Mouse (Mus musculus): ENCODE data around the gene Tsen2.
A peak's percentile ranks its signal among the peaks of the same experiment; 100 is the strongest.

Tsen2 gene

GRCm38 (mm10) chr6:115538645-115539429, 5.6 kb upstream of the Tsen2 start:
- peak; percentile 93 for DNase-seq (ENCODE audit: low read depth, low spot score)

DNA sequence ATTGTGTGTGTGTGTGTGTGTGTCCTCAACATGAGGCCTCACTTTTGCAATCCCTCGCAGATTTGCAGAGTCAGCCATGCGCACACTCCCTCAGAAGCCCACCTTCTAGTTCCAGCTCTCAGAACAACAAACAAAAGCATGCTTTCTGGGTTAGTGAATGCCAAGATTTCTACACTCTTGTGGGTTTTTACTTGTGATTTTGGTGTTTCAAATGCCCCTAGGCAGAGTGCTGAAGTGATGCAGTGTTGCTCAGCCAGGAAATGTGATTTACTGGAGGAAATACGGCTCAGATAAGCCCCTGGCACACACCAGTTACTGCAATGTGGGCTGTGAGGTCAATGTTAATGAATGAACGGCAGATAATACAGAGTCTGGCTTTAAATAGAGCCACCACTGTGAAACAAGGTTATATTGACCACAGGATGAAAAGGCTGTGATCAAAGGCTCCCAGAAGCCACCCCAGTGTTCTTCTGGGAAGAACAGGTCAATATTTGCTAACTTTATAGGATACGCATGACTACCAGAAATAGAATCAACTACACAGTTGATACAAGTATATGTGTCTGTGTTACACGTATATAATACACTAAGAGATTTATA, 2.7 kb upstream of the Tsen2 start:
- DNase-seq (ENCODE audit: low read depth, low spot score) = no peak

GRCm38 (mm10) chr6:115542341-115542740, 2.1 kb upstream of the Tsen2 start:
- no peak for DNase-seq (ENCODE audit: low read depth, low spot score)

DNA sequence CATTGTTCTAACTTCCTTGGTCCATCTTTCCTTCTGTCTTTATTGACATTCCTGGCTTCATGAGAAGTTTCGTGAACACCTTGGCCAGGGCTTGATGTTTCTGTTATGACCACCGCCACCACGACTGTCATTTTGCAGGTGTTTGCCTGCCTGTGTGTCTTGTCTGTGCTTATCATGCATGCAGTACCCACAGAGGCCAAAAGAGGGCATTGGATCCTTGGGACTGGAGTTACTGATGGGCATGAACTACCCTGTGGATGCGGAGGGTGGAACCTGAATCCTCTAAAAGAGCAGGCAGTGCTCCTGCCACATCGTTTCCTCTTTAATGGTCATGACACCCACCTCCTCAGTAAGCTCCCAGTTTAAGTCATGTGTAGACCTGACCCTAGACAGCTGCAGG, 1.8 kb downstream of the Tsen2 start:
- peak; percentile 92 for DNase-seq (ENCODE audit: low read depth, low spot score)

DNA sequence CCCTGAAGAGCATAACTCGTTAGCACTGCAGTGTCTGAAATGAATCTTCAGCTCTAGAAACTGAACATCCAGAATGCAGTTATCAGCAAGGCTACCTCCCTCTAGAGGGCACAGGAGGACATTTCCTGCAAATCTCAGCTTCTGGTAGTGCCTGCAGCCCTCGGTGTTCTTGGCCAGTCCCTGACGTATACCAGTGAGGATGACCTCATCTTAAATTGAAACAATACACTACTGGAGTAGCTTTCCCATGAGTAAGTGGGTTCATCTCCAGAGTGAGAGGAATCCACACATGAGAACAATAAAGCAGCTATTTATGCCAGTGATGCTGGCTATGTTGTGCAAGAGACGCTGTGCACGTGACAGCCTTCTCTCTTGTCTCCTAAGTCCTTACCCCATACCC, 11.0 kb downstream of the Tsen2 start:
- DNase-seq (ENCODE audit: low read depth, low spot score) = no peak

DNA sequence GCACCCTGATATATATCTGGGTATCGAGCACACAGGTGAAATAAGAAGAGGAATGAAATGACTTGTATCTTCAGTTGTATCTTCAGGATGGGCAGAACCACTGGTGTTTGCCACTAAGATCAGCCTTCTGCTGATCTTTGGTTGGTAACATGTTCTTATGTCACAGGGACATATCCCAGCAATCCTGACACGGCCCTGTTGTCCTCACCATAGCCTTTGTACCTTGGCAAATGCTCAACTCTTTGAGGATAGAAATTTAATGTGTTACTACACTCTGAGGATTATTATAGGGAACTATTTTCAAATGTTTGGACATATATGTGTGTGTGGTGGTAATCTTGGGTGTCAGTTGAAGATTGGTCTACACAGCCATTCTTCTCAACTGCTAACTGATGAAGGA, 13.7 kb downstream of the Tsen2 start:
- DNase-seq (ENCODE audit: low read depth, low spot score) = no peak

DNA sequence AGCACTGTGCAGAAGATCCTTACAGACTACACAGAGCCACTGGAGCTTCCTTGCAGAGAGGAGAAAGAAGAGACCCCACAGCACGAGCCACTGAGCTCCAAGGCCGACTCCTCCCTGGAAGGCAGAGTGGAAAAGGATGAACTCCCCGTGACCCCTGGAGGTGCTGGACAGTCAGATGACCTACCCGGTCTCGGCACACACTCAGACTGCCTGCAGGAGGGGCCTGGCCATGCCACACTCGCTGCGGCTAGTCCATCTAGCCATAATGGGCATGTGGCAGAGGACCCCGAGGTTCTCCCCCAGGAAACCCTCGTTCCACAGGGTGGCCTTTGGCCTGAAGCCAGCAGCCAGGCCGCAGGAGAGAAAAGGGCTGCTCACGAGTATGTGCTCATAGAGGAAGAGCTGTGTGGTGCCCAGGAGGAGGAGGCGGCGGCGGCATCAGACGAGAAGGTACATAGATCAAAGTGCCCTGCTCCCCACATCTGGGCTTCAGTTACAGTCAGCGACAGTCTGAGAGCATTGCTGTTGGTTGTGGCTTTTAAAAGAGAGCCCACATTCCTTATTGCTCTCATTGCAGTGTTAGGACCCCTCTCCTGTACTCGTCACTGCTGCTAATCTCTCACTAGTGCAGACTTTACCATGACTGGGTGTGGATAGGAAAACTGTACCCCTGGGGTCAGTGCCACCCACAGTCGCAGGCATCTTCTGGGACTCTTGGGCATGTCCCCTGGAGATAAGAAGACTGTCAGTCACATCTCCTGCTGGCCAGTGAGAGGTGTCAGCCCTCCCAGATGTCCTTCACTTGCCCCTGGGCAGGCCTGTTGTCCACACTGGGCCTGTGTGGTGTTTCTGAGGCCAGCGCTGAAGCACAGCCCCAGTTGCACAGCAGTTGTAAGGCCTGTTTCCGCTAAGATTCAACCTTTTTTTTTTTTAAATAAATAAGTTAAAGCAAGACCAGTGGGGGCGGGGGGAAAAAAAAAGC, 15.5 kb downstream of the Tsen2 start:
- DNase-seq (ENCODE audit: low read depth, low spot score) = no peak

DNA sequence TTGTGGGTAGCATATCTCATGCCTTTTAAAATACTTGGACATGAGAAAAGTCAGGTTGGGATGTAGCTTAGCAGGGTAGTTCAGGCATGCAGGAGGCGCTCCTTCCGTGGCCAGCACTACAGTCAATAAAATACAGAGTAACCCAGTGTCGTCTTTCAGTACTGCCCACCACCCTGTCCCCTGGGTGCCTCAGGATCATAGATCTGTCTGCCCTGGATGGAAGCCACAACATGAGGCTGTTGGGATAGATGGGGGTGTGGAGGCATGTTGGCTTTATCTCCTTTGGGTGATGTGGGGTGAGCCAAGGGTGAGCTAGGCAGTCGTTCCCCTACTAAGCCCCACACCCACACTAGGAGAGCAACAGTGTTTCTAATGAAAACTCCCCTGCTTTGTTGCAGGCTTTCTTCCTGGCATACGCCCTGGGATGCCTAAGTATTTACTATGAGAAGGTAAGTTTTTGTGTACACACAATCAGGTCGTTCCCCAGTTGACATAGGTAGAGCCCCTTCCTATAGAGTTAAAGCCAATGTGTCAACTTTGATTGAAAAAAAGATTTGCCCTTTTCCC, 21.1 kb downstream of the Tsen2 start:
- DNase-seq (ENCODE audit: low read depth, low spot score) = no peak

DNA sequence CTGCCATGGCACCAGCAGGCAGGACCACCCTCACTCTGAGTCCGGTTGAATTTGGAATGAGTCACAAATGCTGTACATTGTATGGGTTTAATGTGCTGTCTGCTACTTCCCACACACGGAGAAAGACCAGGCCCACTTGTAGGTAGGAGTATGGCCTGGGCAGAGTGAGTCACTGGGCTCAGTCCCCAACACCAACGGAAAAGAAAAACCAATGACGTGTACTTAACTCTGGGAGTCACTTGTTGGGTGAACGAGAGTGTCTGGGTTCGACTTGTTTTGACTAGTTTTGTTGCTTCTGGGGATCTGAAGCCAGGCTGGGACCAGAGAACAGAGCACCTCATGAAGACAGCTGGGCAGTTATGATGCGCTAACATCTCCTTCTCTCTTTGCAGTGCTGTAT, 29.7 kb downstream of the Tsen2 start:
- no peak for DNase-seq (ENCODE audit: low read depth, low spot score)

DNA sequence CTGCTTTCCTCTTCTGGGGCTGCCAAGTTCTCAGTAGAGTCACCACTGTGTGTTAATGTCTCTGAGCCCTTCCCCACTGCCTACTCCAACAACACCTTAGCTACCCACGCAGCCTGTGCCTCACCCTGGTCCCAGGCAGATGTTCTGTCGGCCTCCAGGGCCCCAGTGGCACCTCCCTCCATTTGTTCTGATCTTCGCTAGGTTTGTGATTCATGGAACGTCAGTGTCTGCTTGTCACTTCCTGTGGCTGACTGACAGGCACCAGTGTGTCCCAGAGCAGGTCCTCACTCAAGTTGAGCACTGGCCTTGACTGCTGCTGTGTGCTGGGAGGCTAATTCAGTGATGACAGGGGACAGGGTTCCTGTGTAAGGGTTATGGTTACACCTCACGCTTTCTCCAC, 32.9 kb downstream of the Tsen2 start:
- DNase-seq (ENCODE audit: low read depth, low spot score) = no peak

DNA sequence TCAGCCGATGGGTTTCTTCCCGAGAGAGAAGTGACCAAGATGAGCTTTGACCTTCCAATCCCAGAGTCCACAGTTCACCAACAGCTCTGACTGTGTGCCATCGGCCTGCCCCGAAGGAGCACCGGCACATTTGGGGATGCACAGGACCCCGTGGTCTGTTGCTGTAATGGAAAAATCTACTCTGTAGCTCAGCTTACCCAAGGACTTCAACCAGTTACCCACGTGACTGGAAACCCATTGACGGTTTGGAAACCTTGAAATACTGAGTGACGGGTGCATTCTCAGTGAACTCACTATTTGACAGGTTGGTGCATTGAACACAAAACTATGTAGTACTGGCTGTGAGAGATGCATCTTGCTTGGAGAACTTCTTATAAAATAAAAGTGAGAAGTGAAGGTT, 33.5 kb downstream of the Tsen2 start:
- DNase-seq (ENCODE audit: low read depth, low spot score) = no peak

GRCm38 (mm10) chr6:115580810-115581209, 36.3 kb downstream of the Tsen2 start:
- DNase-seq (ENCODE audit: low read depth, low spot score) = no peak

DNA sequence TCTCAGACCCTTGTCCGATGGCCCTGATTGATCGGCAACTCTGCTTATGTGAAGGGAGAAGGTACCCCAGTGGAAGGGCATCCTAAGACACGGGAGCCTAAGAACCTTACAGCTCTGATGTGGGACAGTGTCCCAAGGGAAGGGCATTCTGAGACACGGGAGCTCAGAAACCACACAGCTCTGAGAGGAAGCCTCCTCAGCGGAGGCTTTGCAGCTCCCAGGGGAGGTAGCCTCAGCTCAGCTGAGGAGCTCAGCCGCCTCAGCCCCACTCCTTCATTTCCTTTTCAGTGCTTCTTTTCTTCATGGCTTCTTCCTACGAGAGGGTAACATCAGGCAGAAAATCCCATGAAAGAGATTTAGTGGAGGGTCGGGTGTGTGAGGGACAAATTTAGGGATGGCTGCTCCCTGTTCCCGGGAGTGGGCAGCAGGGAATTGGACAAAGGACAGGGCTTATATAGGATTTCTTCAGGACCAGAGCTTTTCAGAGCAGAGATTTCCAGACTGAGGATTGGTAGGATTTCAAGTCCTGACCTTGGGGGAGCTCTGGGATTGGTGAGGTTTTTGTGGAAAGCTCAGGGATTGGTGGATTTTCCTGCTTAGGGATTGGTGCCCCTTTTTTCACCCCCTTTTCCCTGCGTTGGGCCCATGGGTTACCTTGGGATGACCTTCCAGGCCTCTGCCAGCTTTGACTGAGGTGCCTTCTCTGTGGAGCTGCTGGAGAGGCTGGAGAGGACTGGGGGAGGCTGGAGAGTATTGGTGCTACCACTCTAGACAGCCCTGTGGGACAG, 38.1 kb downstream of the Tsen2 start:
- DNase-seq (ENCODE audit: low read depth, low spot score) = peak; percentile 54

DNA sequence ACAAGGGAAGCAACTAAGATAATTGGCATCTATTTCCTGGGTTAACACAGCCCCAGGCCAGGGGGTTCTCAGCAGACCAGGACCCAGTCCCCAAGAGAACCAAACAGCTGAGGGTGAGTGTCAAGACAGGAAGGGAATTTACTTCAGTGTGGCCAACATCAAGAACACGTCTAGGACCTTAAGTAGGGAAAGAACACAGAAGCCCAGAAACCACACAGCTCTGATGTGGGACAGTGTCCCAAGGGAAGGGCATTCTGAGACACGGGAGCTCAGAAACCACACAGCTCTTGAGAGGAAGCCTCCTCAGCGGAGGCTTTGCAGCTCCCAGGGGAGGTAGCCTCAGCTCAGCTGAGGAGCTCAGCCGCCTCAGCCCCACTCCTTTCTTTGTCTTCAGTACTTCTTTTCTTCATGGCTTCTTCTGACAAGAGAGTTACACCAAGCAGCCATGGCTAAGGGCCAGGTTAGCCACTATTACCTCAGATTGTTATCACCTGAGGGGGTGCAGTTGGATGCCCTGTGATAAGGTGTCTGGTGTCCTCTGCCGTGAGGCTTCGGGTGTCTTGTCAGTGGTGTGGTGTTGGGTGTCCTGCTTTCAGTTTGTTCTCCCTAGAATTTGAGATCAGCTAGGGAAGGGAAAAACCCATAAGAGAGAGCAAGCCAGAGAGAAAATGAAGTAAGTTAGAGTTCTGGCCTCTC, 39.1 kb downstream of the Tsen2 start:
- DNase-seq (ENCODE audit: low read depth, low spot score) = no peak

DNA sequence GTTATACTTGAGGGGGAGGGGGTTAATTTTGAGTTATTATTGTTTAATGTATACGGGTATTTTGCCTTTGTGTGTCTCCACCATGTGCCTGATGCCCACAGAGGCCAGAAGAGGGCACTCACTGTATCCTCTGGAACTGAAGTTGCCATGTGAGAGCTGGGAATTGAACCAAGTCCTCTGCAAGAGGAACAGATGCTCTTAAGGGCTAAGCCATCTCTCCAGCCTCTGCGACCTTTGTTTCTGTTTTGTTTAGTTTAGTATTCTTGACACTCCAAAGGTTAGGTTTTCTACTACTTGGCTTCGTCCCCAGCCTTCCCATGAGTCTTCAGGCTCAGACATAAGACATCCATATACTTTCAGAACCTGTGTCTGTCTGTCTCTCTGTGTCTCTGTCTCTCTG, 39.7 kb downstream of the Tsen2 start:
- DNase-seq (ENCODE audit: low read depth, low spot score) = peak; percentile 28

GRCm38 (mm10) chr6:115586321-115586720, 41.9 kb downstream of the Tsen2 start:
- no peak for DNase-seq (ENCODE audit: low read depth, low spot score)

DNA sequence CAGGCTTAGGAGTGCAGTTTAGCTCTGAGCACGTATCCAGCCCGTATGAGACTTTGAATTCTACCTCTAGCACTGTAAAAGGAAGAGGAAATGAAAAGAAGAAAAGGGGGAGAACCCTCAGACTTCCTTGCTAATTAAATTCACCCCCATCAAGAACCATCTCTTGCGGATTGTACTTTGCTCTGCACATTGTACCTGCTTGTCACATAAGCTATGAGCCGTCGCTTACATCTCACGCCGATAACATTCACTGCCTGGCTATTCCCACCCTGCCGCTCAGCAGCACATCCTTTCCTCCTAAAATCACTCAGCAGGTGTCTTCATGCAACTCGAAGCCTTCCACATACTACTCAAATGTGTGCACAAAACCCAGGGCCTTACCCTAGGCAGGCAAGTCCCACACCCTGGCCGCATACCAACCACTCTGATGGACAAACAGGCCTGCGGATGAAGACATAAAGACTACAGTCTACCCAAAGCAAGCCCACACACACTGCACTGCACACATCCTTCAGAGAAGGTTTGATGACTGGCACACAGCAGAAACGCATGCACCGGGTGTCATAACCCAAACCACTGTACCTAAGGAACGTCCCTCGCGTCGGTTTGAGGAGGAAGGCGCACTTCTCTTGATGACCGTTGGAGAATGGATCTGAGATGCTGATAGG, 47.4 kb downstream of the Tsen2 start:
- no peak for DNase-seq (ENCODE audit: low read depth, low spot score)

DNA sequence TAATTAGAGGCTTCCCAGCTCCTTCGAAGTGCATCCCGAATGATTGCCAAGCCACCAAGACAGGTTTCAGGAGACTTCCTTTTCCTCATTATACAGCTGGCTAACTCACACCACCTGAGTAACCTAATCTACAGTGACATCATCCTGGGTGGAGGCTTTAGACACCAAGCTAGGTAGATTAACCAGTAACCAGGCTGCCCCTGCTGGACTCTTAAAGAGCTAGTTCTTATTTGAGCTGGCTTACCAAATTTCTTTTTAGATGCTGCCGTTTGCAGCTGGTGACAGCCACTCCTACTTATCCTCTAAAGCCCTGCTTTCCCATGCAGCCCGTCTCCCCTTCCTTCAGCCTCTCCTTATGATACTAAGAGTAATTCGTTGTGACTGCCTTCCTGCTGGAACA, 48.0 kb downstream of the Tsen2 start, which contains the start of gene Mkrn2os:
TSS of gene Mkrn2os (minus strand) at position 119 of the 400 bp plus-strand sequence.
- DNase-seq (ENCODE audit: low read depth, low spot score) = no peak

DNA sequence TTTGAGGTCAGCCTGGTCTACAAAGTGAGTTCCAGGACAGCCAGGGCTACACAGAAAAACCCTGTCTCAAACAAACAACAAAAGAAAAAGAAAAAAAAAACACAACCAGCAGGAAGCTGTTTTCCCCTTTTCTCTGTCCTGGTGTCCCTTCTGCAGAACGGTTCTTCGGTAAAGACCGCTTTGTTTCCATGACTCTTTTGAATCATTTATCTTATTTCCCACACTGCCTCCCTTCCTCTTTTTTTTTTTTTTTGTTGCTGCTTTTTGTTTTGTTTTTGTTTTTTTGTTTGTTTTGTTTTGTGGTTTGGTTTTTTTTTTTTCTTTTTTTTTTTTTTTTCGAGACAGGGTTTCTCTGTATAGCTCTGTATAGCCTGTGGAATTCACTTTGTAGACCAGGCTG, 48.8 kb downstream of the Tsen2 start:
- no peak for DNase-seq (ENCODE audit: low read depth, low spot score)

- DNase-seq (ENCODE audit: low read depth, low spot score) = no peak
These were observed 50.0 kb downstream of the Tsen2 start for GRCm38 (mm10) chr6:115594463-115594862.

All from ES-CJ7 (cell line).